Mouse (Mus musculus) E14TG2a.4 (cell line): ENCODE measurements around the gene Ykt6.

Experiments used
- CTCF ChIP-seq: conservative IDR thresholded peaks from 2 replicates; pipeline ENCODE4 v1.5.1; 2014; ENCODE audit warnings: low read length
- NANOG ChIP-seq: IDR thresholded peaks from 2 replicates; pipeline ENCODE4 v1.6.1; 2014; ENCODE audit warnings: borderline replicate concordance, low read length, mixed read lengths
- POU5F1 ChIP-seq: IDR thresholded peaks from 2 replicates; pipeline ENCODE4 v1.6.1; 2014; ENCODE audit warnings: low read length, borderline replicate concordance

GRCm38 (mm10) chr11:5973151-5973550, 17.7 kb downstream of the Ykt6 start:
- TF ChIP-seq CTCF (no peak), NANOG (no peak), POU5F1 (no peak)
